Comparison of ENCODE assay signal across 9 mouse cellular contexts in the genomic region with DNA sequence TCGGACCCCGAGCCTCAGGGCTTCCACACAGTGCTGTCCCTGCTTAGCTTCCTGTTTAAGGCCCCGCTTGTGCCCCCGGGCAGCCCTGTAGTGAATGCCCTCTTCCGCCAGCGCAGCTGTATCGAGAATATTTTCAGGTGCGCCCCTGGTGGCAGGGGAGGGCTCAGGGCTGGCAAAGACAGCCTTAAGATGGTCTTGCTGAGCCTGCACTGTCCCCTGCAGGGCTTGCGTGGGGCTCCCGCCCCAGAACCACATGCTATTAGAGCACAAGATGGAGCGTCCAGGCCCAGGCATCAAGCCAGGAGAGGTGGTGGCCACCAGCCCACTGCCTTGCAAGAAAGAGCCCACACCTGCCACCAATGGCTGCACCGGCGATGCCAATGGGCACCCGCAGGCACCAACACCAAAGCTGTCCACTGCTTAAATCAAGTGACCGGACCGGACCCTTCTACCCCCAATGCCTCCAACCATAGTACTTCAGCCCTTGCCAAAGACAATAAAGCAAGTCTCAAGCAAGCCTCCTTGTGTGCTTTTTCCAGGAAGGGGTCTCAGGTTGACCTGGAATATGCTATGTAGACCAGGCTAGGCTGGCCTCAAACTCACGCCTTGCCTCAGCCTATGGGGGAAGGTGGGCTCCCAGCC. TPM values are rescaled to one million over a fixed set of nuclear protein-coding genes. Genes with fewer than 3 reads are reported as not detected.
DNase-seq lines count a peak whose midpoint lies in the region; ATAC-seq and TF ChIP-seq lines count a peak whose summit lies in the region.
"Had no signal": no experiment of that assay in that cellular context is flagged by ENCODE, and none has a peak within 500 bp of the region (broad histone marks: within the 10 kb centered on the region; RNA-seq: fewer than 3 reads in every experiment).

No protein-coding gene starts in this region.

- 77% methylated on average over 17 of the region's 17 CpGs for WGBS in forebrain, embryonic 14.5 days
- WGBS in liver, embryonic 14.5 days (ENCODE audit: insufficient replicate concordance): 80% methylated on average over 17 of the region's 17 CpGs

- no peak for TF ChIP-seq POLR2A in brain, embryonic 14.5 days (IDR thresholded peaks at IDR 0.05; ENCODE audit: borderline replicate concordance, extremely low read depth, insufficient read depth, insufficient read length, poor library complexity, severe bottlenecking)

- H3K27ac ChIP-seq in forebrain, embryonic 14.5 days (ENCODE audit: low read depth, low read length): no peak overlapping the region
- H3K27ac ChIP-seq in liver, embryonic 14.5 days: no peak overlapping the region

- no peak overlapping the region for H3K9ac ChIP-seq in forebrain, embryonic 14.5 days (ENCODE audit: low read length)
- H3K9ac ChIP-seq in liver, embryonic 14.5 days (replicated peaks): no peak overlapping the region

- H3K4me1 ChIP-seq in forebrain, embryonic 14.5 days (ENCODE audit: control insufficient read depth, insufficient read depth, low read length): peaks cover 39% of the 10 kb centered on the region
- peaks cover 16 to 22% of the 10 kb centered on the region in 2 experiments for H3K4me1 ChIP-seq in liver, embryonic 14.5 days (replicated peaks; ENCODE audit: control insufficient read depth in 2 of 2, insufficient read depth in 2 of 2, low read length in 1 of 2)

- H3K36me3 ChIP-seq in forebrain, embryonic 14.5 days (ENCODE audit: control insufficient read depth, insufficient read depth, low read length): peaks cover 15% of the 10 kb centered on the region; the same call in 1 of the 2 replicates
- no peaks in the 10 kb centered on the region; the same call in 1 of the 2 replicates for H3K36me3 ChIP-seq in liver, embryonic 14.5 days (replicated peaks; ENCODE audit: control insufficient read depth, insufficient read depth, low read depth)

- 0 out of 2 replicates have a peak overlapping the region, but pooled peaks have one; percentile 43 for H3K4me3 ChIP-seq in forebrain, embryonic 14.5 days (ENCODE audit: low read depth, low read length)
- H3K4me3 ChIP-seq in liver, embryonic 14.5 days (ENCODE audit: insufficient read depth in 1 of 2, low read depth in 2 of 2, low read length in 2 of 2): no peak overlapping the region

- peak; percentile 22; the same call in 1 of the 2 replicates for TF ChIP-seq CTCF in brain, embryonic 14.5 days (IDR thresholded peaks at IDR 0.05; ENCODE audit: borderline replicate concordance, extremely low read depth, insufficient read depth, insufficient read length)
- TF ChIP-seq CTCF in liver, embryonic 14.5 days (IDR thresholded peaks at IDR 0.05; ENCODE audit: low read depth): peak; percentile 28; the same call in 1 of the 2 replicates

- peak overlapping the region; percentile 92; the same call in 1 of the 2 replicates for H3K4me2 ChIP-seq in forebrain, embryonic 14.5 days (ENCODE audit: low read length)
- no peak overlapping the region for H3K4me2 ChIP-seq in liver, embryonic 14.5 days (ENCODE audit: low read depth)

- TF ChIP-seq EP300 in liver, embryonic 14.5 days (IDR thresholded peaks at IDR 0.05; ENCODE audit: low read depth): no peak

- no peak for ATAC-seq in forebrain, embryonic 14.5 days
- ATAC-seq in liver, embryonic 14.5 days (ENCODE audit: insufficient read depth): no peak
- no peak for ATAC-seq in megakaryocyte-erythroid progenitor cell, adult 5-6 weeks (replicated peaks; ENCODE audit: low FRiP score, low TSS enrichment, poor library complexity, severe bottlenecking)
- ATAC-seq: Patski had no signal

- peak; percentile 50 for DNase-seq in kidney, postnatal 10 days
- DNase-seq in kidney, adult 11 months: no peak
- DNase-seq in brain, embryonic 14.5 days (ENCODE audit: low read depth): no peak
- no peak for DNase-seq in forebrain, embryonic 14.5 days (ENCODE audit: low spot score)
- DNase-seq in liver, embryonic 14.5 days (ENCODE audit: low read depth in 3 of 3, low spot score in 3 of 3): no peak
- DNase-seq in layer of hippocampus, adult 9-11 months: no peak
- no peak for DNase-seq in urinary bladder, postnatal 36 days (ENCODE audit: low spot score in 2 of 2)

- no peaks in the 10 kb centered on the region for H3K9me3 ChIP-seq in forebrain, embryonic 14.5 days (replicated peaks; ENCODE audit: control insufficient read depth, low read length)
- no peaks in the 10 kb centered on the region for H3K9me3 ChIP-seq in liver, embryonic 14.5 days (ENCODE audit: control insufficient read depth, low read length)

- H3K27me3 ChIP-seq in forebrain, embryonic 14.5 days (replicated peaks; ENCODE audit: control insufficient read depth, insufficient read depth, low read length): no peaks in the 10 kb centered on the region
- no peaks in the 10 kb centered on the region for H3K27me3 ChIP-seq in liver, embryonic 14.5 days (ENCODE audit: control insufficient read depth, insufficient read depth, low read length)
- H3K27me3 ChIP-seq: Patski had no signal

RNA-seq across cellular contexts. Expression of gene Isyna1, which starts 2.7 kb away (rescaled TPM):
- 165 and 231 TPM in 2 replicates for polyA plus RNA-seq in brain, embryonic 14.5 days (2012; rRNA removed)
- polyA plus RNA-seq in forebrain, embryonic 14.5 days (2014; fragmentation: Nextera tagmentation; extraction: Ambion mirVana): 59.0 and 75.1 TPM in 2 replicates
- 61.3 and 62.4 TPM in 2 replicates for polyA plus RNA-seq in liver, embryonic 14.5 days (2012; rRNA removed)
- polyA plus RNA-seq in liver, embryonic 14.5 days (2014; fragmentation: Nextera tagmentation; extraction: Ambion mirVana): 30.2 and 34.2 TPM in 2 replicates
- 74.1 and 91.0 TPM in 2 replicates for total RNA-seq in megakaryocyte-erythroid progenitor cell, adult 5-6 weeks (2014; fragmentation: Nextera tagmentation)
- total RNA-seq in megakaryocyte-erythroid progenitor cell, adult 5-6 weeks (2017): 36.5 and 51.5 TPM in 2 replicates

RNA-seq across cellular contexts. Expression of gene Ssbp4, which starts 11.8 kb away (rescaled TPM):
- polyA plus RNA-seq in brain, embryonic 14.5 days (2012; rRNA removed): 202 and 236 TPM in 2 replicates
- polyA plus RNA-seq in forebrain, embryonic 14.5 days (2014; fragmentation: Nextera tagmentation; extraction: Ambion mirVana): 135 and 147 TPM in 2 replicates
- polyA plus RNA-seq in liver, embryonic 14.5 days (2012; rRNA removed): 36.3 and 50.8 TPM in 2 replicates
- polyA plus RNA-seq in liver, embryonic 14.5 days (2014; fragmentation: Nextera tagmentation; extraction: Ambion mirVana): 49.5 and 61.7 TPM in 2 replicates
- 39.7 and 83.5 TPM in 2 replicates for total RNA-seq in megakaryocyte-erythroid progenitor cell, adult 5-6 weeks (2014; fragmentation: Nextera tagmentation)
- 77.5 and 98.5 TPM in 2 replicates for total RNA-seq in megakaryocyte-erythroid progenitor cell, adult 5-6 weeks (2017)

RNA-seq across cellular contexts. Expression of gene Lrrc25, which starts 19.1 kb away (rescaled TPM):
- 1.4 TPM in 2 replicates for polyA plus RNA-seq in brain, embryonic 14.5 days (2012; rRNA removed)
- polyA plus RNA-seq in forebrain, embryonic 14.5 days (2014; fragmentation: Nextera tagmentation; extraction: Ambion mirVana): 0.89 and 1.9 TPM in 2 replicates
- polyA plus RNA-seq in liver, embryonic 14.5 days (2012; rRNA removed): 4.3 and 5.3 TPM in 2 replicates
- polyA plus RNA-seq in liver, embryonic 14.5 days (2014; fragmentation: Nextera tagmentation; extraction: Ambion mirVana): 4.7 TPM in 2 replicates
- total RNA-seq in megakaryocyte-erythroid progenitor cell, adult 5-6 weeks (2014; fragmentation: Nextera tagmentation): 0.37 and 0.69 TPM in 2 replicates
- 0.15 and 0.61 TPM in 2 replicates for total RNA-seq in megakaryocyte-erythroid progenitor cell, adult 5-6 weeks (2017)

RNA-seq across cellular contexts. Expression of gene Gdf15, which starts 35.4 kb away (rescaled TPM):
- polyA plus RNA-seq in brain, embryonic 14.5 days (2012; rRNA removed): 0.23 and 0.26 TPM in 2 replicates
- 0.16 and 0.20 TPM in 2 replicates for polyA plus RNA-seq in forebrain, embryonic 14.5 days (2014; fragmentation: Nextera tagmentation; extraction: Ambion mirVana)
- polyA plus RNA-seq in liver, embryonic 14.5 days (2012; rRNA removed): 6.3 and 9.0 TPM in 2 replicates
- 1.2 and 2.8 TPM in 2 replicates for polyA plus RNA-seq in liver, embryonic 14.5 days (2014; fragmentation: Nextera tagmentation; extraction: Ambion mirVana)
- total RNA-seq in megakaryocyte-erythroid progenitor cell, adult 5-6 weeks (2014; fragmentation: Nextera tagmentation): not detected in 2 replicates
- total RNA-seq in megakaryocyte-erythroid progenitor cell, adult 5-6 weeks (2017): not detected in 2 replicates

RNA-seq across cellular contexts. Expression of gene Ell, which starts 57.6 kb away (rescaled TPM):
- 26.6 and 27.0 TPM in 2 replicates for polyA plus RNA-seq in brain, embryonic 14.5 days (2012; rRNA removed)
- polyA plus RNA-seq in forebrain, embryonic 14.5 days (2014; fragmentation: Nextera tagmentation; extraction: Ambion mirVana): 15.1 TPM in 2 replicates
- 8.9 and 9.6 TPM in 2 replicates for polyA plus RNA-seq in liver, embryonic 14.5 days (2012; rRNA removed)
- 7.7 and 9.2 TPM in 2 replicates for polyA plus RNA-seq in liver, embryonic 14.5 days (2014; fragmentation: Nextera tagmentation; extraction: Ambion mirVana)
- total RNA-seq in megakaryocyte-erythroid progenitor cell, adult 5-6 weeks (2014; fragmentation: Nextera tagmentation): 14.7 and 22.0 TPM in 2 replicates
- 7.9 and 10.7 TPM in 2 replicates for total RNA-seq in megakaryocyte-erythroid progenitor cell, adult 5-6 weeks (2017)
